Mouse (Mus musculus): ENCODE measurements around the gene Wbp1l. TPM values are rescaled to one million over a fixed set of nuclear protein-coding genes. Genes with fewer than 3 reads are reported as not detected.

The Wbp1l gene
- polyA plus RNA-seq, 1 experiment = 55.9 TPM

DNA sequence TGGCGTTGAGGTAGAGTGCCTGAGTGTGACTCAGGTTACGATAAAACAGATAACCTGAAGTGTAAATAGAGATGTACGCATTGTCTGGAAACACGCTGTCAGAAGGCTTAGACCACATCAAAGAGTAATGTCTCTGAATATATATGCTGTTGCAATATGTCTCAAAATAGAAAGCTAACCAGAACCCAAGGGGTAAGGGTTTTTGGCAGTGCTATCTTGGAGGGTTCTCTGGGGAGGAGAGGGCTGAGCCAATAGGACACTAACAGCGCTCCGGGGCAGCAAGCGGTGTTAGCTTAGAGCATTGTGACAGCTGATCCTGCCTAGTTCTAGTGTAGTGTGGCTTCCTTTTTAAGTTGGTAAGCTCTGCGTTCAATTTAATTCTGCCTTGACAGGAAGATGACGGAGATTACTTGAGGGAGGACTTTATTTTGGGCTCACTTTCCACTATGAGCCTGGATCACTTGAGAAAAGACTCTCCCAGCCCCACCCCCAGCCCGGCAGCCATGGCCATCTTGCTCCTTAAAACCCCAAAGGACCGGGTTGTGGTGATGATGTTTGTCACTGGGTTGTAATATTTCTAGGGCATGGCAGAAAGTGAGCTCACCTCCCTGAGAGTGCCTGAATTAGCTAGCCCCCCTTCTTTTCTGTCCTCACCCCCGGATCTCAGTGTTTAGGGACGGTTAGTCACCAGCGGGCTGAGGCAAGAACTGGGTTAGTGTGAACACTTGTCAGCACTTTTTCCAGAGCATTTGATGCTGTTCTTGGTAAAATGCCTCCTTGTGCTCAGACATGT, 21.3 kb downstream of the Wbp1l start:
- no peak for TF ChIP-seq GATA1 (IDR thresholded peaks at IDR 0.05; ENCODE audit: low read length)

DNA sequence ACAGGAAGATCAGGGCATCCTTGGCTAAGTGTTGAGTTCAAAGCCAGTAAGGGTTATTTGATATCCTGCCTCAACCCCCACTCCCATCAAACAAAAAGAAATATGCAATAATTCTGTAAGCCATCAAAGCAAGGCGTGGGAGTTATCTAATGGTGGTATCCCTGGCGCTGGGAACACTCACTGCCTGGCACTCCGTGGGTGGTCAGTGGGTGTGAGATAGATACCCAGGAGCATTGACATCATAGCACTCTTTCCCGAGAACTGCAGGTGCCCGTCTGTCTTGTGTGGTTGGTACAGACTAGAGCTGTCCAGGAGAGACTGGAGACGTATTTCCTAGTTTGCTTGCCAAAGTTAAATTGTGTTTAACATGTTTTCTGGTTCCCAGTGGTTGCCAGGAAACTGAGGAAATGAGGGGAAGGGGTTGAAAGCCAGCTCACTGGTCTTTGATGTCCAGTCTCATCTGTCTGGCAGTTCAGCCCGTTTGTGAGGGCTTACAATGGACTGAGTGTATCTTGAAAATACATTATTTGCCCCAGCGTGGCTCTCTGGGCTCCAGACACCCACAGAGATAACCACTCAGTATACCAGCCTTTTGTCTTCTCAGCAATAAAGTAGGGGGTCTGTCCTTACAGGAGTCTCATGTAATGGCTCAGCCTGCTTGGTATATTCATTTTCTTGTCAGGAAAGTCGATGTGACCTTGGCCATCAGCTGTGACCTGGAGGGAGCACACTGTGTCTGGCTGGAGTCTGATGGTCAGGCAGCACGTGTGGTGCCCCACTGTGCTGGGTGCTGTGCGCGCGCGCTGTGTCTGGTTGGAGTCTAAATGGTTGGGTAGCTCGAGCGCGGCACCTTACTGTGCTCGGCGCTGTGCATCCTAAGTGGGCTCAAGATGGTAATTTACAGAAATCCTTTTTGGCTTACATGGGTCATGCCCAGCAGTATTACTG, 22.6 kb downstream of the Wbp1l start:
- TF ChIP-seq GATA1 (IDR thresholded peaks at IDR 0.05; ENCODE audit: low read length) = no peak

DNA sequence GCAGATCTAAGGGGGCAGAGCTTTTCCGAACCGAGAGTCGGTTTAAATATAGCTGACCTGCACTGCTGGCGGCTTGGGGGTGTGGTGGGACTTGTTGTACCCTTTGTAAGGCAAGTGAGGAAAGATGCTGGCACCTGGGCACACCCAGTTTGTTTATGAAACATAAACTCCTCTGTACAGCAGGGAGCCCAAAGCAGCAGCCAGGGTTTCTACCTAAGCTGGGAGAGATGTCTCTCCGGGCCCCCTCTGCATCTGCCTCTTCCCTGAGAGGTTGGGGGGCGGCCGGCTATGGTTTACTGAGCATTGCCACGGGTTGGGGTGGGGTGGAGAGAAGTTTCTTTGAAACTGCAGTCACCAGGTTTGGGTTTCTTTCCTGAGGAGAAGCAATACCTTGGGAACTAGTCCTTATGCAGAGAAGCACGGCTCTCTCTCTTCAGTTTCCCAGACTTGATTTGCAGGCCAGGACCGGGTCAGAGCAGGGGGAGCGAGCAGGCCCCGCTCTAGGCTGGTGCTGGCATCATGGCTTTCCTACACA, 23.8 kb downstream of the Wbp1l start:
- no peak for TF ChIP-seq GATA1 (IDR thresholded peaks at IDR 0.05; ENCODE audit: low read length)

DNA sequence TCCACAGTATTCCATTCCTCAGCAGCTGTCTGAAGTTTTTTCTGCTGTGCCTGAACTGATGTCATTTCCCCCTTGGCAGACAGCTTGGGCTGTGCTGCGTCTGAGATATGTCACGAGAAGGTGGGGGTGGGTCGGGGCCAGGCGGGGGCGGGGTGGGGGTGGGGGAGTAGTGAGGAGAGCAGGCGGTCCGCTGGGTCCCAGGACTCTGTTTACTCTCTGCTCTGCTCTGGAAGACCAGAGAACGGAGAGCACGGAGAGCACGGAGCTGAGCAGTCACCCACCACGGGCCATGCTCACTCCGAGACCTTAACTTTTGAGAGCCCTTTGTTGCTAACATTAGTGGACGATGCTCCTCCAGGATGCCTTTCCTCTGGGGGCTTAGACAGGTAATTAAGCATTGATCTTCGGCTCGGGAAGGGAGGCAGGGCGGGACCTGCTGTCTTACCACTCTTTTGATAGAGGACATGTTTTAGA, 24.3 kb downstream of the Wbp1l start:
- TF ChIP-seq GATA1 (IDR thresholded peaks at IDR 0.05; ENCODE audit: low read length) = no peak

DNA sequence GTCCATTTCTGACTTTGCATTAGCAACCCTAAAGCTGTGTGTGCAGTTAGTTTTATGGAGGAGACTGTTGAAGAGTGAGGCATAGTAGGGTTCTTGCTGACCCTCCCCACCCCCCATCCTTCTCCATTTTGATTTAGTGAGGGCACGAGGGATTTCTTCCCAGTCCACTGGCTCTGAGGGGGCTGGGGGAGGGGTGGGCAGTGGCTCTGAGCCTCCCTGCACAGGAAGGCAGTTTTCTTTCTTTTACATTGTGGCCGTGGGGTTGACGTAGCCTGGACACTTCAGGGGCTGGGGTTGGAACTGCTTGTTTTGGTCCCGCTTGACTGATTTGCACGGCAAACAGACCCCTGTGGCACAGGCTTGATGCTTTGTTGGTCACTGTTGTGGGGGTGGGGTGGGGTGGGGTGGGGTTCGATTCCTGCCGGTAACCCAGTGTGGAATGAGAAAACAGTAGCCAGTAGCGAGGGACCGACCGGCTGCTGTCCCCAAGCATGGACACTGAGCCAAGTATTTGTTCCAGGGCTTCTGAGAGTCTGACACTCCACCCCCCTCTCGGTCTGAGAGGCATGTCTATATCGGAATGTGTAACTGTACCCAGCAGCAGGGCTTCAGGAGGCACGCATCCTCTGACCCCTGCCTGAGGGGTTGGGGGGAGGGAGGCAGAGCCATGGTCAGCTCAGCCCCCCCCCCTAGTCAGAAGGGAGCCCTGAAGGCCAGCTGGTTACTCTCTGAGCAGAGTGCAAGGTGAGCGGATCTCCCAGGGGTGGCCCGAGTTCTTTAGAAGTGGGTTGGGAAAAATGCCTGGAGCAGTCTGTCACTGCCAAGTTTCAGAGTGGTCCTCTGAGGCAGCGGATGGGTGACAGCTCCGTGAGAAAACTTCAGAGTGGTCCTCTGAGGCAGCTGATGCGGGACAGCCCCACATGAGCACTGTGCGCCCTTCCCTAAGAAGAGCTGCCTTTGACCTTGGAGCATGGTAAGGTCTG, 25.2 kb downstream of the Wbp1l start:
- no peak for TF ChIP-seq GATA1 (IDR thresholded peaks at IDR 0.05; ENCODE audit: low read length)

DNA sequence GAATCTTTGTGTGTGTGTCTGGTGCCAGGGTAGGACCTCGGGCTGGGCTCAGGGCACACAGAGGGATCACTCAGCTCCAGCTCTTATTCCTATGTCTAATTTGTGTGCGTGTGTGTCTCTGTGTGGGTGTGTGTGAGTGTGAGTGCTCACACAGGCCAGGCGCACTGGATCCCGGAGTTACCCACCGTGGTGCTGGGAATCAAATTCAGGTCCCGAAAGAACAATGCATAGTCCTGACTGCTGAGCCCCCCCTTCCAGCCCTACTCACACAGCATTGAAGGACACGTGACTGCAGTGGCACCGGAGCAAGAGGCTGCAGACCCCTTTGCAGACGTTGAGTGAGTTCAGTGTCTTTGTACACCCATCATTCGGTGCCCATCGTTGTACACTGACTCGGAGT, 26.1 kb downstream of the Wbp1l start:
- TF ChIP-seq GATA1 (IDR thresholded peaks at IDR 0.05; ENCODE audit: low read length) = no peak

GRCm38 (mm10) chr19:46625519-46625918, 26.6 kb downstream of the Wbp1l start:
- no peak for TF ChIP-seq GATA1 (IDR thresholded peaks at IDR 0.05; ENCODE audit: low read length)

GRCm38 (mm10) chr19:46628403-46628802, 29.5 kb downstream of the Wbp1l start:
- TF ChIP-seq GATA1 (IDR thresholded peaks at IDR 0.05; ENCODE audit: low read length) = no peak

- TF ChIP-seq GATA1 (IDR thresholded peaks at IDR 0.05; ENCODE audit: low read length) = no peak
Measured at GRCm38 (mm10) chr19:46629807-46630206, 30.9 kb downstream of the Wbp1l start.

DNA sequence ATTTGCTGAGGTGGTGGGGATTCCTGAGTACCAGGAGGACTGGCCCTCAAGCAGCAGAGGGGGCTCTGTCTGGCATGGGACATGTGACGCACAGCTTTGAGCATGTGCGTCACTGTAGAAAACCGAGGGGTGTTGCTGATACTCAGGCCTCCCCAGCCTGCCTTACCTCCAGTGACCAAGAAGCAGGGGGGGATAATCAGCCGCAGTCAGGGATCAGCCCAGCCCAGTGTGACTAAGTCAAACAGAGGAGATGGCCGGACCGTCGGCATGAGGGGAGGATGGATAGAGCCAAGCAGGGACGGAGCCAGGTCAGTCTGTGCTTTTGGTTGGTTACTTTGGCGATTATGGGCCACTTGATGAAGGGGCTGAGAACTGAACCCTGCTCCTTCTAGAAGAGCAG, 32.8 kb downstream of the Wbp1l start:
- no peak for TF ChIP-seq GATA1 (IDR thresholded peaks at IDR 0.05; ENCODE audit: low read length)

GRCm38 (mm10) chr19:46635766-46636165, 36.9 kb downstream of the Wbp1l start:
- no peak for TF ChIP-seq GATA1 (IDR thresholded peaks at IDR 0.05; ENCODE audit: low read length)

DNA sequence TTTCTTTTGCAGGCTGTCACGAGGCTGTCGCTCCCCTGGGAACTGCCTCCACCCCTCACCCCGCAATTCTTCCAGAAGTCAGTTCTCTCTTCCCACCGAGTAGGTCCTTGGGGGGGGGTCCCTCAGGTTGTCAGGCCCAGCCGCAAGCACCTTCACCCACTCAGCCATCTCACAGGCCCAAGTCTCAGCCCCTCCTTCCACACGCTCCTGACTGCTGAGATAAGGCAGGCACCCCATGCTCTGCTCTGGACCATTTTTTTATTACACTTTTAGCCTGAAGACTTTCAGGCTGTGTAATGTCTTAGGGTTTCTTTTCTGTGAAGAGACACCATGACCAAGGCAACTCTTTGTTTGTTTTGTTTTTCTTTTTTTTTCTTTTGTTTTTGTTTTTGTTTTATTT, 38.7 kb downstream of the Wbp1l start:
- TF ChIP-seq GATA1 (IDR thresholded peaks at IDR 0.05; ENCODE audit: low read length) = no peak

GRCm38 (mm10) chr19:46639053-46639452, 40.2 kb downstream of the Wbp1l start:
- no peak for TF ChIP-seq GATA1 (IDR thresholded peaks at IDR 0.05; ENCODE audit: low read length)

- no peak for TF ChIP-seq GATA1 (IDR thresholded peaks at IDR 0.05; ENCODE audit: low read length)
Measured at GRCm38 (mm10) chr19:46639496-46639895, 40.6 kb downstream of the Wbp1l start.

DNA sequence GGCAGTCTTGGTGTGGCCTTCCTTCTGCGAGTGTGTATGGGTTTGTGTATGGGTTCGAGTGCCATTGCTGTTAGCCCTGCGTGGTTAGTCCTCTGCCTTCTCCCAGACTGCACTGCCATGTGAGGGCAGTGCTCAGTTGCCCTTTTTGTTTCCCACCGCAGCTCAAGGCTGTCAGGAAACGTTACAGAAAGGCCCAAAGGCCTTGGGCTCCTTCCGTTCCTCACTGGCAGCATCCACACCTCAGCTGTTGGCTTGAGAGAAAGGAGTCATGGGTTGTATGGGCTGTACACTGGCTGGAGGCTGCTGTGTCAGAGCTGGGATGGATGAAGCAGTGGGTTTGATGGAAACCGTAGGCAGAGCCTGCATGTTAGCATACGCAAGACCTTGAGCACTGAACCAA, 41.9 kb downstream of the Wbp1l start:
- TF ChIP-seq GATA1 (IDR thresholded peaks at IDR 0.05; ENCODE audit: low read length) = no peak
